Mouse (Mus musculus) MEL (cell line): ENCODE results near the gene Fgfr2.

ENCODE experiments used
- CHD1 ChIP-seq: IDR thresholded peaks from 2 replicates; pipeline ENCODE4 v1.6.1; 2012; ENCODE audit warnings: low read depth, mild to moderate bottlenecking, inconsistent platforms, low read length, improper control_type of control experiment
- CTCF ChIP-seq, 3 experiments: IDR thresholded peaks in 2 of 3; conservative IDR thresholded peaks in 1 of 3; 2 replicates each; pipeline ENCODE4 v1.5.1; 2011 to 2012; ENCODE audit warnings: low read length in 3 of 3, low read depth in 2 of 3, mild to moderate bottlenecking in 2 of 3, improper control_type of control experiment in 1 of 3, inconsistent platforms in 1 of 3, mixed read lengths in 1 of 3, moderate library complexity in 1 of 3; ENCODE audit not compliant: control insufficient read depth in 1 of 3, insufficient read depth in 1 of 3, poor library complexity in 1 of 3, severe bottlenecking in 1 of 3
- EP300 ChIP-seq, 2 experiments: IDR thresholded peaks; 2 replicates each; pipeline ENCODE4 v1.6.1; 2011; ENCODE audit warnings: improper control_type of control experiment in 2 of 2, low read length in 2 of 2, low read depth in 1 of 2, mild to moderate bottlenecking in 1 of 2
- ETS1 ChIP-seq: IDR thresholded peaks from 2 replicates; pipeline ENCODE4 v1.6.1; 2012; ENCODE audit warnings: low read depth, mild to moderate bottlenecking, inconsistent platforms, low read length, improper control_type of control experiment, moderate library complexity
- MXI1 ChIP-seq: IDR thresholded peaks from 2 replicates; pipeline ENCODE4 v1.6.1; 2011; ENCODE audit warnings: mild to moderate bottlenecking, low read depth, low read length, improper control_type of control experiment
- POLR2A ChIP-seq, 2 experiments: IDR thresholded peaks; 2 replicates each; pipeline ENCODE4 v1.6.1; 2011 to 2012; ENCODE audit warnings: low read length in 2 of 2, mild to moderate bottlenecking in 2 of 2, control low read depth in 1 of 2, improper control_type of control experiment in 1 of 2, low read depth in 1 of 2, moderate library complexity in 1 of 2; ENCODE audit not compliant: control insufficient read depth in 1 of 2, insufficient read depth in 1 of 2, poor library complexity in 1 of 2
- POLR2AphosphoS5 ChIP-seq: IDR thresholded peaks from 2 replicates; pipeline ENCODE4 v1.6.1; 2012; ENCODE audit warnings: low read depth, borderline replicate concordance, mild to moderate bottlenecking, inconsistent platforms, low read length, moderate library complexity, mixed read lengths
- SIN3A ChIP-seq: IDR thresholded peaks from 2 replicates; pipeline ENCODE4 v1.6.1; 2012; ENCODE audit warnings: low read length, improper control_type of control experiment, inconsistent platforms
- TAL1 ChIP-seq: IDR thresholded peaks from 2 replicates; pipeline ENCODE4 v1.6.1; 2012; ENCODE audit warnings: mild to moderate bottlenecking, inconsistent platforms, low read length, moderate library complexity, mixed read lengths
- ZNF384 ChIP-seq: IDR thresholded peaks from 2 replicates; pipeline ENCODE4 v1.6.1; 2012; ENCODE audit warnings: low read depth, mild to moderate bottlenecking, inconsistent platforms, low read length, improper control_type of control experiment

DNA sequence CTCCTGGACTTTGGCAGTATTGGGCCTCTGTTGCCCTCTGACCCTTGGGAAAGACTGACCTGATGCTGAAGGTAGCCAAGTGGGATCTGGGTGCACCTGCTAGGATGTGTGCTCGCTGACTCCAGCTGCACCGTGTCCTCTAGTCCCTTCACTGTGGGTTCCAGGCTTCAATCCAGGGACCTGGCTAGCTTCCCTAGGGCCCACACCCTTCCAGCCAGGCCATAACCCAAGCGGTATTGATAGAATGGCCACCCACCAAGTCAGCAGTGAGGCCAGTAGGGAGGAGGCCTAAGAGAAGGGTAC, 452.3 kb downstream of the Fgfr2 start:
- TF ChIP-seq EP300 (IDR thresholded peaks at IDR 0.05; ENCODE audit: low read depth in 1 of 2, low read length in 2 of 2) (no peak), CHD1 (no peak), ZNF384 (no peak), POLR2A (IDR thresholded peaks at IDR 0.05; ENCODE audit: control insufficient read depth in 1 of 2, insufficient read depth in 1 of 2, low read depth in 1 of 2, low read length in 2 of 2, poor library complexity in 1 of 2) (no peak), POLR2AphosphoS5 (no peak), ETS1 (no peak), CTCF (IDR thresholded peaks at IDR 0.05 in 2 of 3, conservative IDR thresholded peaks at IDR 0.05 in 1 of 3; ENCODE audit: control insufficient read depth in 1 of 3, insufficient read depth in 1 of 3, low read depth in 2 of 3, low read length in 3 of 3, poor library complexity in 1 of 3, severe bottlenecking in 1 of 3) (no peak), MXI1 (no peak), TAL1 (no peak), SIN3A (no peak)
